ENCODE assay signal across 18 mouse cellular contexts in genomic region chr2:60230361-60230760, GRCm38 (mm10). TPM values are rescaled to one million over a fixed set of nuclear protein-coding genes. Genes with fewer than 3 reads are reported as not detected.
DNase-seq lines count a peak whose midpoint lies in the region; ATAC-seq lines count a peak whose summit lies in the region.
"Had no signal": no experiment of that assay in that cellular context is flagged by ENCODE, and none has a peak within 500 bp of the region (broad histone marks: within the 10 kb centered on the region; RNA-seq: fewer than 3 reads in every experiment).

No protein-coding gene starts in this region.

- no peaks in the 10 kb centered on the region for H3K27me3 ChIP-seq in embryonic facial prominence, embryonic 10.5 days (replicated peaks; ENCODE audit: low read depth, poor library complexity, severe bottlenecking)
- H3K27me3 ChIP-seq: embryonic facial prominence, embryonic 12.5 days; forebrain, embryonic 13.5 days; forebrain, embryonic 15.5 days had no signal

- no peak overlapping the region for H3K27ac ChIP-seq in embryonic facial prominence, embryonic 10.5 days (replicated peaks)
- H3K27ac ChIP-seq: embryonic facial prominence, embryonic 12.5 days; forebrain, embryonic 13.5 days; forebrain, embryonic 15.5 days had no signal

- no peaks in the 10 kb centered on the region for H3K4me1 ChIP-seq in embryonic facial prominence, embryonic 10.5 days
- H3K4me1 ChIP-seq: embryonic facial prominence, embryonic 12.5 days; forebrain, embryonic 13.5 days; forebrain, embryonic 15.5 days had no signal

- H3K9me3 ChIP-seq in embryonic facial prominence, embryonic 10.5 days = no peaks in the 10 kb centered on the region
- H3K9me3 ChIP-seq: embryonic facial prominence, embryonic 12.5 days; forebrain, embryonic 13.5 days; forebrain, embryonic 15.5 days had no signal

- 94% methylated on average over 2 of the region's 2 CpGs for WGBS in embryonic facial prominence, embryonic 10.5 days

- H3K36me3 ChIP-seq in embryonic facial prominence, embryonic 10.5 days (replicated peaks) = peaks cover 72% of the 10 kb centered on the region

- peak; percentile 35 for DNase-seq in MEL-GATA-1-ER (ENCODE audit: extremely low read depth, low read depth)
- DNase-seq in embryonic facial prominence, embryonic 10.5 days (ENCODE audit: low spot score) = no peak
- no peak for DNase-seq in adrenal gland, adult 8-10 months
- DNase-seq in retina, postnatal 1 day = no peak
- DNase-seq: adrenal gland, adult 2 months; adrenal gland, postnatal 14 days; adrenal gland, postnatal 36 days; cerebellum, adult 11-12 months; cerebellum, adult 2 months; cerebellum, adult 9-10 months; cerebellum, postnatal 10 days; cerebellum, postnatal 25 days; embryo, embryonic 11 days; forebrain, postnatal 0 days had no signal

- peak; percentile 2; the same call in 1 of the 2 replicates for ATAC-seq in granulocyte monocyte progenitor cell, adult 5-6 weeks (replicated peaks; ENCODE audit: poor library complexity, severe bottlenecking)
- ATAC-seq: forebrain, embryonic 13.5 days; forebrain, embryonic 15.5 days; forebrain, postnatal 0 days had no signal

- H3K4me3 ChIP-seq in embryonic facial prominence, embryonic 10.5 days = no peak overlapping the region
- H3K4me3 ChIP-seq: embryonic facial prominence, embryonic 12.5 days; forebrain, embryonic 13.5 days; forebrain, embryonic 15.5 days had no signal

RNA-seq across cellular contexts. Expression of gene March7, which starts 20.7 kb away (rescaled TPM):
- 53.4 and 54.1 TPM in 2 replicates for total RNA-seq in granulocyte monocyte progenitor cell, adult 5-6 weeks (2014; fragmentation: Nextera tagmentation)
- total RNA-seq in granulocyte monocyte progenitor cell, adult 5-6 weeks (2017) = 71.9 and 82.6 TPM in 2 replicates
- polyA plus RNA-seq in embryonic facial prominence, embryonic 10.5 days (2016; fragmentation: Nextera tagmentation; extraction: Ambion mirVana) = 71.6 and 77.3 TPM in 2 replicates
- 10 to 100 TPM; 42.4 to 76.6 (median 60.0) TPM for total RNA-seq in adrenal gland, adult 8-10 months (2022)

RNA-seq across cellular contexts. Expression of gene Baz2b, which starts 20.7 kb away (rescaled TPM):
- total RNA-seq in granulocyte monocyte progenitor cell, adult 5-6 weeks (2014; fragmentation: Nextera tagmentation) = 74.9 and 115 TPM in 2 replicates
- 76.0 and 80.2 TPM in 2 replicates for total RNA-seq in granulocyte monocyte progenitor cell, adult 5-6 weeks (2017)
- 63.4 and 63.6 TPM in 2 replicates for polyA plus RNA-seq in embryonic facial prominence, embryonic 10.5 days (2016; fragmentation: Nextera tagmentation; extraction: Ambion mirVana)
- total RNA-seq in adrenal gland, adult 8-10 months (2022) = 10 to 100 TPM; 66.7 to 95.8 (median 82.7) TPM

RNA-seq across cellular contexts. Expression of gene Cd302, which starts 53.9 kb away (rescaled TPM):
- 2.4 and 6.9 TPM in 2 replicates for total RNA-seq in granulocyte monocyte progenitor cell, adult 5-6 weeks (2014; fragmentation: Nextera tagmentation)
- 0.98 and 2.0 TPM in 2 replicates for total RNA-seq in granulocyte monocyte progenitor cell, adult 5-6 weeks (2017)
- 18.2 and 20.8 TPM in 2 replicates for polyA plus RNA-seq in embryonic facial prominence, embryonic 10.5 days (2016; fragmentation: Nextera tagmentation; extraction: Ambion mirVana)
- total RNA-seq in adrenal gland, adult 8-10 months (2022) = 10 to 100 TPM; 24.5 to 44.9 (median 34.8) TPM
